Mouse (Mus musculus) cerebellum, adult 9-10 months (tissue): ENCODE measurements around the gene Rhobtb1.

ENCODE experiments used
- DNase-seq: peaks from one replicate; pipeline ENCODE4 v3.0.0; 2022

Gene Rhobtb1

DNA sequence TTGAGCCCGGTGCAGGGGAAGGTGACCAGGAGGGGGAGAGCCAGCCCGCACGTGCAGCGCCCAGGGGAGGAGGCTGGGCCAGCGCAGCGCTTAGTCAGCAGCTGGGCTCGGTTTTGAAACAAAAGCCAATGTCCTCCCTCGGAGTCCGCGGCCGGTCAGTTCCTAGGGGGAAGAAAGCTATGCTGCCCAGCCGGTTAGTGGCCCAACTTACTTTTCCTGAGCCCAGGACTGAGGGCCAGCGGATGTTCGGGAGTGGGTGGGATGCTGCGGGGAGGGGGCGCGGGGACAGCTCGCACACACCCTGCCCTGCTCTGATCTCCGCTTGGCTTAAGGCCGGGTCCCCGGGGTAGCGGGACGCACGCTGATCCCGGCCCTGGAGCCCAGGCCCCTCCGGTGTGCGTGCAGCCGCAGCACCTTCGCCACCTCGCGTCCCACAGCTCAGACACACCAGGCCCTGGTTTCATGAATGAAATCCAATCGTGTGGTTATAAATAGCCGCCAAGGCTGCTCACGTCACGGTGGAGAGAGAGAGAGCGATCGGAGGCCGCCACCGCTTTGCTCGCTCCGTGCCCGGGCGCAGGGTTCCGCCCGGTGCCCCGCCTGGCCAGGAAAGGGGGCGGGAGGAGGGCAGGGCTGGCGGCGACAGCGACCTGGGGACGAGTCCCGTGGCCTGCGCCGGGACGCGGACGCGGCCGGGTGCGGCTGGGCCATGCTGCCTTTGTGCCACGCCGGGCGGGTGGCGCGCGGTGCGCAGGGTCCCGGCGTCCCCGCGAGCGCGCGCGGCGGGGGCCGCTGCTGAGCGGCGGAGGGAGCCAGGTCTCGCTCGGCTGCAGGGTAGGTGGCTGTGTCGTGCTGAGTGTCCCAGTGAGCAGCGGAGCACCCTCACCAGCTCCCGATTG is 61.6 kb downstream of the Rhobtb1 start, which contains the start of gene A930033H14Rik:
Gene A930033H14Rik, minus strand, starts transcription at position 557 of the 899 bp plus-strand sequence.
- peak; percentile 51 for DNase-seq

DNA sequence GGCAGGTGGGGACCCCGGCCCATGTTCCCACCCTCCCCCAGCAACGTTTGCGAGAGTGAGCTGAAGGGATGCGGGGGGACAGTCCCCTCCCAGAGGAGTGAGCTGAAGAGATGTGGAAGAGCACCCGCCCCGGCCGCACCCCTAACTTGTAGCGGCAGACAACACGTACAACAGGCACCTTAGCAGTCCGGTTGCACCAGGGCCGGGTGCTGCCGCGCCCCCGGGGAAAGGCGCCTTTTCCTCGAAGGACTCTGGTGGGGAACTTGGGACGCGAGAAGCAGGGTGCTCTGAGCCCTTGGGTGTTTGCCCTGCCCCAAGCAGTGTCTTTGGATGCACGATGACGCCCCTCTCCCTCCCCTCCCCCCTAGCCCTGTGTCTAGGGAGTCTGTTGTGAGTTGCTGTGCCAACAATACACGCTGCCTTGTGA is 62.2 kb downstream of the Rhobtb1 start:
- DNase-seq = no peak

- no peak for DNase-seq
Observed at GRCm38 (mm10) chr10:69213986-69214385, 62.8 kb downstream of the Rhobtb1 start.

DNA sequence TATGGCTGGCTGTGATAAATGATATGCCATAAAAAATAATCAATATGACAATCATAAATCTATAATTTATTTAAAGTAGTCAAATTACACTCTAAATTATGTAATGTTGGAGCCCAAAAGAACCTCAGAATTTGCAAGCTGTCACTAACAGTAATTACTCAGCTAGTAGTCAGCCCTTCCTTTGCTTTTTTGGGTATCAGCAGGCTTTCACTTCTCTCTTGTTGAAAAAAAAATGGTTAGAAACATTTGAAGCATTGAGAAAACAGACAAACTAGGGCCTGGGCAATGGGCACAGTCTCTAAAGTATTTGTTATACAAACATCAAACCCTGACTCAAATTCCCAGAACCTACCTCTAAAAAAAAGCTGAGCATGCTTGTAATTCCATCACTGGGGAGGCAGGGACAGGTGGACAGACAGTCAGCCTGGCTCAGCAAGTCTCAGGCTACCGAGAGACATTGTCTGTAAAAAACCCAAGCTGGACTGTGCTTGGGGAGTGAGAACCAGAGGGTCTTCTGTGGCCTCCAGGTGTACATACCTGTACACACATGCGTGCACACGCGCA is 66.0 kb downstream of the Rhobtb1 start:
- DNase-seq = no peak

- DNase-seq = no peak
Observed at GRCm38 (mm10) chr10:69218458-69219288, 67.4 kb downstream of the Rhobtb1 start.

DNA sequence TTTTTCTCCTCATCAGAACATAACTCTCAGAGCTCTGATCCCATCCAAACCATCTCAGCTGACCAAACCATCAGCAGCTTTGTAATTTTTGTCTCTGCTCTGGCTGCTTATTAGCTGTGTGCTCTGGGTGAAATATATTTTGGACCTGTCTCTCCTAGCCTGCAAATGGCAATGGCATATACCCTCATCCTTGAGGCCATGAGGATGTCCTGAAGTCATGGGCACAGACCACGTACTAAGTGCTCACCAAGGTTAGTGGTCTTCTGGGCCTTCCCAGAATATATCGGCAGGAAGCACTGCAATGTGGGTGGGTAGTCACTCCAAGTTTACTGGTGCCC is 68.0 kb downstream of the Rhobtb1 start:
- DNase-seq = no peak

- DNase-seq = no peak
Observed at GRCm38 (mm10) chr10:69220296-69220695, 69.1 kb downstream of the Rhobtb1 start.

DNA sequence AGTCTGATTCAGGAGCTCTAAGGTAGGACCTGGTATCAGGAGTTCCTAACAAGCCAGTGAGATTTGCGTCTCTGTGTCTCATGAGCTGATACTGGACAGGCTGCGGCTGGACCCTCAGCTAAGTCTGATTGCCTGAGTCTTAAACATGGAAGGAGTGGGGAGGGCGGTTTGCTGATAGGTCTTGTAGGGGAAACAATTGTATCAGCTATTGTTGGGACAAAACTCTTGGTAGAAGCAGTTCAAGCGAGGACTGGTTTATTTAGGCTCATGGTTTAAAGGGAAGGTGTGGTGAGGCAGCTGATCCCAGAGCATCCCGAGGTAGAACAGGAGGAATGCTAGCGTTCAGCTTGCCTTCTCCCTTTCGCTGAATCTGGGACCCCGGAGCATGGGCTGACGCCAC is 69.9 kb downstream of the Rhobtb1 start:
- no peak for DNase-seq

DNA sequence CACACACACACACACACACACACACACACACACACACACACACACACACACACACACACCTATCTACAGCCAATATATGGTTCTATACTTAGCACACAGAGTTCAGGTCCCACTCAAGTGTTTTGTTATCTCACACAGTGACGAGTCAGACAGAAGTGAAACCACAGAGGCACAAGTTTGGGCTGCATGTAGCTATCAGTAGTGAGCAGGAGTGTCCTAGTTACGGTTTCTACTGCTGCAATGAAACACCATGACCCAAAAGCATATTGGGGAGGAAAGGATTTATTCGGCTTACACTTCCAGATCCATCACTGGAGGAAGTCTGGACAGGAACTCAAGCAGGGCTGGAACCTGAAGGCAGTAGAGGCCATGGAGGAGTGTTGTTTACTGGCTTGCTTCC is 70.7 kb downstream of the Rhobtb1 start:
- DNase-seq = no peak

DNA sequence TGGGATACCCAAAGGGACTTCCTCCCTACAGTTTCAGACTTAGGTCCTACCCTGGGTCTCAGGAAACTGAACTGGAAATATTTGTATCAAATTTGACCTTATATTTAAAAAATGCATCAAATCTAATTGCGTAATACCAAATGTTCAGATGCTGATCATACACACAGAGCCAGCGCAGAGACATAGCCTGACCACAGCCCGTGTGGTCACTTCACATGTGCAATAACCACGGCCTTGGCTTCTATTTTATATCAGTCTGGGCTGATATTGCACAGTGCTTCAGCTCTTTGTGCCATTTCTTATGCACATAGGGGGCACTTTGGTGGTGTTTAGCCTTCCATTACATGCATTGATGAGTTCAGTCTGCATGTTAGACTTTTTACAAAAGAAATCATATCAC is 72.0 kb downstream of the Rhobtb1 start:
- no peak for DNase-seq

DNA sequence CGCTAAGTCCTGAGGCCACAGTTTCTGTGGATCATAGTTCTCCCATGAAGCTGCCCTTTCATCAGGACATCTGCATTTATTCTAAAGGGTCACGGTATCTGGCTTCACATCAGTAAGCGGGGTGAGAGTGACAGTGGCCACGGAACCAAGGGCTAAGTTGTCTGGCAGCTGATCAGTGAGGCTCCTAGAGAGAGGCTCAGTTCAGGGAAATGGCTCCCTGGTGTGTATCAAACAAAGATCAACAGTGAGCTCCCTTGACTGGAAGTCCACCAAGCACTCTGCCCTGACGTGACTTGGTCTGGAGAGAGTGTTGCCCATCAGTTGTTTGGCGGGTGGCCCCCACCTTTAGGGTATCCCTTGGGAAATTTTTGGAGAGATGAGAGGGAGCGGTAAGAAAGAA is 73.0 kb downstream of the Rhobtb1 start:
- no peak for DNase-seq

DNA sequence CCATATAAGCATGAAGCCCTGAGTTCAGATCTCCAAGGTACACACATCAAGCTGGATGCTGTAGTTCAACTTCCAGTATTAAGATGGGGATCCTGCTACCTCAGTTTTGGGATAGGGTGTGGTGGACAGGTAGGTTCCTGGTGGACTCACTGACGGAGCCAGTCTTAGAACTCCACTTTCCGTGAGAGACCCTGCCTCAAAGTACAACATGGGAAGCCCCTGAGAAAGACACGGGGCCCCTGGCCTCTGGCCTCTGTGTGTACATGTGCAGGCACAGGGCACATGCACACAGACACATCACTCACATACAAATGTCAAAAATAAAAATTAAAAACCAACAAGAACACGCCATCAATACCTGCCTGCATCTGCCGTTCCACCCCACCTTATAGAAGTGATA is 74.2 kb downstream of the Rhobtb1 start:
- DNase-seq = no peak

DNA sequence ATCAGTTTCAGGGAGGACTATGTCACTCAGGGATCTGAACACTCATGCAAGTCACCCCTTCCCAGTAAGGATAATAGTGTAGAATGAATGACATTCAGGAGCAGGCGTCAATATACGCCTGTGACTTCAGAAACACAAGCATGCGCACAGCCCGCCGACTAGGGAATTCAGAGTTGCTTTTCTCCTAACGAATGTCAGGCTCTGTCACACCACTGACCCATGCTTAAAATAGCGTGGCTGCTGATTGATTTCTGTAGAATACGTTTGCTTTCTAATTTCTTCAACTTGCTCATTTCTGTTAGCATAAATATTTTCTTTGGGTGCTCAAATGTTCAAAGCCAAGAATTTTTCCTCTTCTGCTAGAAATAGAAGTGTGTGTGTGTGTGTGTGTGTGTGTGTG is 74.7 kb downstream of the Rhobtb1 start:
- no peak for DNase-seq

DNA sequence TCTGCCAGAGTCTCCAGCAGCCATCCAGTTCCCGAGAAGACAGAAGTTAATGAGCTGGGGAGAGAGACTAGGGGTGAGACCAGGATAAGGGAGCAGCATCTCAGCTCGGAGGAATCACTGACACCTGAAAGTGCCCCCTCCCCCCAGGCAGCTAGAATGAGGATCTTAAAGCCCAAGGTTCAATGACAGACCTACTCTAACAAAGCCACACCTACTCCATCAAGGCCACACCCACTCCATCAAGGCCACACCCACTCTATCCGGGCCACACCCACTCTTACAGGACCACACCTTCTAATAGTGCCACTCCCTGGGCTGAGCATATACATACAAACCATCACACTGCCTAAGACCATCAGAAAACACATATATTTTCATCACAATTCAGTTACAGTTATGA is 86.0 kb downstream of the Rhobtb1 start:
- no peak for DNase-seq

DNA sequence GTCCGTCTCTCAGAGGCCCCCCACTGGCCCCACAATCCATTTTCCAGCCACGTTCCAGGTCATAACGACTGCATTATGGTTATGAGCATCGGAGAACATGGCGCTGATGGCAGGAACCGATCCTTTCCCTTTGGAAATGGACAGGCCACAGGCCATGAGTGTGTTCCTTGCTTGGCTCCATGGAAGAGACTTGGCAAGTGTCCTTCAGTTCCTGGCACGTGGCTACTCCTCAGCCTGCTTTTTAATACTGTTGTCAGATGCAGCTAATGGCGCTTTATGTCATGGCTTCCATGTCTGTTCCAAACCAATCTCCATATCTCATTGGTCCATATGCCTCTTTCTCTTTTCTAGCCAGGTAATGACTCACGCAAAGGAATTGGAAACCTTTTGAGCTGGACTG is 86.5 kb downstream of the Rhobtb1 start:
- DNase-seq = no peak

- no peak for DNase-seq
Observed at GRCm38 (mm10) chr10:69238311-69238710, 87.1 kb downstream of the Rhobtb1 start.

DNA sequence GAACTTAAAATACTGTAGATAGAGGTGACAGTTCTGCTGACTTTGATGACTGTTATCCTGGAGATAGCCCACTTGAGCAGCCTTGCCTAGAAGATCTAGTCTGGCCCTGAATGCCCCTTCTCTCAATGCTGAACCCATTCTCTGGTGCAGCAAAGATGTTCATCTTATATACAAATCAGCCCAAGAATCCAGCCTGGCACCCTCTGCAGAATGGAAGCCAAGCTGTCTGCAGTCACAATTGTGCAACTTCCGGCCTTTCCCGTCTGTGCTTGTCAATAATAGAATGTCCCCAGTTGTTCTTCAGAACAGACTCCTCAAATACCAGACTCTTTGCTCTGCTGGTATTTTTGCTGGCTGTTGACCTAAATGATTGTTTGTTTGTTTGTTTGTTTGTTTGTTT is 89.3 kb downstream of the Rhobtb1 start:
- no peak for DNase-seq

GRCm38 (mm10) chr10:69245151-69245550 is 93.9 kb downstream of the Rhobtb1 start:
- no peak for DNase-seq

DNA sequence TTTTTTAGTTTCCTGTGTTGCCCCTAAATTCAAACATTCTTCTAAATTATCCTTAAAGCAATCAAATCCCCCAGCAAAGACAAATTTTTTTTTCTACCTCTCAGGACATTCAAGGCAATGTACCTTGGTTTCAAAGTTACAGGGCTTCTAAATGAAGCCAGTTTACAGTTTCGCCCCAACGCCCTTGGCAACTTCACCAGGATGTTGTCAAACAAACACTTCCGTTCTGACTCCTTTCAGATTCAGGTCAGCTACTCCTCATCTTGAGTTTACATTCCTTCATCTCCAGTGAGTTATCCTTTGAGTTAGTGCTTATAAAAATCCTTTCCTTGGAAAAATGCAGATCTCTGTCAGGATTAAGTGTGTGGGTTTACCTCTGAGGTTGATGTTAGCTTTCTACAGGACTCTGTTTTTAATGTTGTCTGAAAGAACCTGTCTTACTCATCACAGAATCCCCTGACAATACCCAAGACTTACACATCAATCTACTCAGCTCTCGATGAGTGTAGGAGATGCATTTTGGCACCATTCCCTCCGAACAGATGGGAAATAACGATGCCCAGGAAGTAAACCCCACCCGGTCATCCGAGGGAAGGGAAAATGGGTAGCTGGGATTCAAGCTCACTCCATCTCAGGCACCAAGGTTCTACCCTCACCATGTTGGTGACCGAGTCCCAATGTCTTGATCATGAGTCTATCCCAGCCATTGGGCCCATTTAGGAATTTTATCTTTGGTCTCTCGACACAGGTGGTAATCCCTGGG is 94.9 kb downstream of the Rhobtb1 start:
- peak; percentile 12 for DNase-seq

DNA sequence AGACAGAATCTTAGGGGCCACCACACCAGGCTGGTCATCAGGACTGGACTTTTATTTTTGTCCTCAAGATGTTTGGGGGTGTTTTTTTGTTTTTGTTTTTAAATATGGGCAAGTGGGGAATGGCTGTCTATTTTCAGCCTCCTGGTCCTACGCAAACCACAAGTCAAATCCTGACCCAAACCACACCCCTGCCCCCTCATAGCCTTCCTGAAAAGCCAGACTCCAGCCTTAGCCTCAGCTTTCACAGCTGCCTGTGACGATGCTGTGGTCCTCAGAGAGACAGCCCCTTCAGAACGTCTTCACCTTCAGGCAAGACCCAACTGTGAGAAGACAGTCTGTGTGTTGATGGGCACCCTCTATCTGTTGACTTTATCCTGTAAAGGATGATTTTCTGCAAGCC is 95.5 kb downstream of the Rhobtb1 start:
- no peak for DNase-seq

GRCm38 (mm10) chr10:69247311-69248033 is 96.2 kb downstream of the Rhobtb1 start:
- DNase-seq = no peak
